Mouse (Mus musculus) cerebellum, postnatal 36 days (tissue): ENCODE results near the gene Hoxb5.

ENCODE experiments used
- DNase-seq, 2 experiments: peaks; one replicate each; pipeline ENCODE4 v3.0.0; 2021 to 2022; ENCODE audit warnings: mixed read lengths in 2 of 2

Hoxb5 gene

GRCm38 (mm10) chr11:96319071-96319902 lies 16.2 kb downstream of the Hoxb5 start:
- DNase-seq, result no peak

- no peak for DNase-seq
These were observed 16.8 kb downstream of the Hoxb5 start for GRCm38 (mm10) chr11:96319910-96320309.

- DNase-seq, result no peak
These were observed 17.6 kb downstream of the Hoxb5 start for GRCm38 (mm10) chr11:96320688-96321087.

GRCm38 (mm10) chr11:96321846-96322245 lies 18.7 kb downstream of the Hoxb5 start:
- no peak for DNase-seq

- DNase-seq, result no peak
These were observed 19.6 kb downstream of the Hoxb5 start for GRCm38 (mm10) chr11:96322738-96323137.

GRCm38 (mm10) chr11:96323154-96323553 lies 20.0 kb downstream of the Hoxb5 start, which contains the start of gene Hoxb3:
Gene Hoxb3, plus strand, starts transcription at chr11:96323326.
- DNase-seq, result no peak

- DNase-seq, result no peak
These were observed 21.0 kb downstream of the Hoxb5 start for GRCm38 (mm10) chr11:96324125-96324524.

- no peak for DNase-seq
These were observed 21.8 kb downstream of the Hoxb5 start for GRCm38 (mm10) chr11:96324965-96325364.

GRCm38 (mm10) chr11:96325747-96326212 lies 22.6 kb downstream of the Hoxb5 start:
- DNase-seq, result no peak

GRCm38 (mm10) chr11:96326705-96327104 lies 23.6 kb downstream of the Hoxb5 start:
- DNase-seq, result no peak

GRCm38 (mm10) chr11:96327122-96327521 lies 24.0 kb downstream of the Hoxb5 start:
- no peak for DNase-seq

GRCm38 (mm10) chr11:96327750-96328149 lies 24.6 kb downstream of the Hoxb5 start:
- DNase-seq, result no peak

- DNase-seq, result no peak
These were observed 25.5 kb downstream of the Hoxb5 start for GRCm38 (mm10) chr11:96328605-96329004.

GRCm38 (mm10) chr11:96332105-96332504 lies 29.0 kb downstream of the Hoxb5 start:
- DNase-seq, result no peak

- no peak for DNase-seq
These were observed 29.5 kb downstream of the Hoxb5 start for GRCm38 (mm10) chr11:96332618-96333032.

GRCm38 (mm10) chr11:96333241-96334001 lies 30.3 kb downstream of the Hoxb5 start:
- DNase-seq, result no peak

- no peak for DNase-seq
These were observed 30.8 kb downstream of the Hoxb5 start for GRCm38 (mm10) chr11:96334002-96334364.

- no peak for DNase-seq
These were observed 31.9 kb downstream of the Hoxb5 start for GRCm38 (mm10) chr11:96334998-96335397.

GRCm38 (mm10) chr11:96336597-96336996 lies 33.5 kb downstream of the Hoxb5 start:
- DNase-seq, result no peak

GRCm38 (mm10) chr11:96337026-96337425 lies 33.9 kb downstream of the Hoxb5 start:
- DNase-seq, result no peak

GRCm38 (mm10) chr11:96338957-96339855 lies 36.1 kb downstream of the Hoxb5 start:
- DNase-seq, result no peak

GRCm38 (mm10) chr11:96340698-96341365 lies 37.7 kb downstream of the Hoxb5 start:
- DNase-seq, result no peak
